Mouse (Mus musculus) lung, embryonic 14.5 days (tissue): ENCODE data around the gene Gm13285. TPM values are rescaled to one million over a fixed set of nuclear protein-coding genes. Genes with fewer than 3 reads are reported as not detected.
"Not testable (repeated sequence)": the region's sequence is repeated elsewhere in the genome, so short reads cannot be mapped to it uniquely, and the experiment has no call there.

Experiments used
- ATAC-seq: fragments of 200-750 bp; cut with Nextera tagmentation; 2 replicates; pipeline ENCODE4 v1.8.0; 2017; ENCODE audit warnings: mild to moderate bottlenecking, moderate TSS enrichment, moderate library complexity; ENCODE audit not compliant: insufficient read depth
- DNase-seq: peaks from one replicate; pipeline ENCODE4 v3.0.0-alpha.2; 2015
- H3K27ac ChIP-seq: fragments of 300-500 bp; sonication (generic); 2 replicates; pipeline ENCODE4 v1.5.1; 2014; ENCODE audit warnings: low read depth, mild to moderate bottlenecking, moderate library complexity
- H3K27me3 ChIP-seq: fragments of 300-500 bp; sonication (generic); 2 replicates; pipeline ENCODE4 v1.6.1; 2014; ENCODE audit warnings: low read length, control low read depth; ENCODE audit not compliant: insufficient read depth
- H3K36me3 ChIP-seq: fragments of 300-500 bp; sonication (generic); 2 replicates; pipeline ENCODE4 v1.6.1; 2014; ENCODE audit warnings: control low read depth; ENCODE audit not compliant: insufficient read depth
- H3K4me1 ChIP-seq: fragments of 300-500 bp; sonication (generic); 2 replicates; pipeline ENCODE4 v1.6.1; 2014; ENCODE audit warnings: antibody characterized with exemption, control low read depth; ENCODE audit not compliant: insufficient read depth
- H3K4me2 ChIP-seq: fragments of 300-500 bp; sonication (generic); 2 replicates; pipeline ENCODE4 v1.6.1; 2014; ENCODE audit warnings: mild to moderate bottlenecking
- H3K4me3 ChIP-seq: fragments of 300-500 bp; sonication (generic); 2 replicates; pipeline ENCODE4 v1.5.1; 2014; ENCODE audit warnings: low read depth, low read length
- H3K9ac ChIP-seq: fragments of 300-500 bp; sonication (generic); 2 replicates; pipeline ENCODE4 v1.6.1; 2014
- H3K9me3 ChIP-seq: fragments of 300-500 bp; sonication (generic); 2 replicates; pipeline ENCODE4 v1.6.1; 2016; ENCODE audit warnings: low read depth, low read length, control low read depth
- CTCF ChIP-seq: IDR thresholded peaks from 2 replicates; pipeline ENCODE4 v1.5.1; 2016; ENCODE audit warnings: antibody characterized with exemption, low read depth
- WGBS: fragments of 180-500 bp; shearing (Covaris S2); extraction: QIAGEN DNeasy Blood & Tissue Kit; methylation state at CpG from one replicate; pipeline ENCODE4 v1.1.7; 2014; 5-methylcytosine and 5-hydroxymethylcytosine counted together
- polyA plus RNA-seq: library from polyadenylated mRNA; unstranded; fragments of >200 nt; fragmentation: Nextera tagmentation; extraction: Ambion mirVana; gene quantifications from 2 replicates; pipeline ENCODE4 v1.2.1, GENCODE M21; 2014

Gene Gm13285
- 1.2 and 1.7 TPM in 2 replicates for polyA plus RNA-seq

DNA sequence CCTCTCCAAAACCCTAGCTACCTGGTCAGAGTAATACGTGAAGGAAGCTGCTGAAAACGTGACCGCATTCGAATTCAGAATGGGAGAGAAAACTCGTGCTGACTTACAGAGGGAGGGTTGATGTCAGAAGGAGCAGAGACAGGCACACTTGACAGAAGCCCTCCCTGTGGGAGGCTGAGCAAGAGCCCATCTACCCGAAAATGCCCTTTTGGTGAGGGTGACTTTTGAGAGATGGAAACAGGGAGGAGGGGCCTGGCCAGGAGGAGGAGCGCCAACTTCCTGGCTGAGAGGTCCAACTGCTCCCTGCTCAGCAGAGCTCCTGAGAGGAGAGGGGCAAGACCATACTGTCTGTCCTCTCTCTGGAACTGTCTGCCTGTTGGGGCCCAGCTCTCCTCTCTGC, at the start of gene Gm13285:
Gm13285 (plus strand) TSS at position 301 of the 400 bp plus-strand sequence.
- H3K36me3 ChIP-seq, H3K4me3 ChIP-seq, H3K4me1 ChIP-seq, H3K4me2 ChIP-seq, H3K9ac ChIP-seq, H3K9me3 ChIP-seq, H3K27me3 ChIP-seq, DNase-seq, ATAC-seq, H3K27ac ChIP-seq: not testable (repeated sequence)
- 11% methylated on average over 4 of the region's 7 CpGs for WGBS

DNA sequence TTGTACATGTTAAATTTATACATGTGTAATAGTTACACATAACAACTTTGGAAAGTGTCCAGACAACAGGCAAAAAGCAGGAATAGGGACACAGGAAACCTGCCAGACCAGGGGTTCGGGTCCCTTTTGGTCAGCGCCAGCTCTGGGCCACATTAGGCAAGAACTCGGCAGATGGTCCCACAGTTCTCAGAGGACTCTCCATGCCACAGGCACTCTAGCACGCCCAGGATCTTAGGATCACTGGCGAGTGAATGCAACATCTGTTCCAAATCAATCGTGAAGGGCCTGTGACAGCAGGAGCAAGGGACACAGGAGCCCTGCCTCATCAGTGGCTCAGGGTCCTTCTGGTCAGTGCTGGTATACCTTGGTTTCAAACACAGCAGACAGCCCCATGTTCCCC, 49.5 kb upstream of the Gm13285 start:
- 49% methylated on average over 6 of the region's 6 CpGs for WGBS
- DNase-seq, result no peak
- Histone ChIP-seq H3K9me3 (no peaks in the 10 kb centered on the region), H3K27me3 (no peaks in the 10 kb centered on the region), H3K36me3 (no peaks in the 10 kb centered on the region), H3K4me3 (no peak overlapping the region), H3K9ac (no peak overlapping the region), H3K4me2 (no peak overlapping the region), H3K27ac (no peak overlapping the region), H3K4me1 (no peaks in the 10 kb centered on the region)
- ATAC-seq, result no peak
- TF ChIP-seq CTCF, result no peak

DNA sequence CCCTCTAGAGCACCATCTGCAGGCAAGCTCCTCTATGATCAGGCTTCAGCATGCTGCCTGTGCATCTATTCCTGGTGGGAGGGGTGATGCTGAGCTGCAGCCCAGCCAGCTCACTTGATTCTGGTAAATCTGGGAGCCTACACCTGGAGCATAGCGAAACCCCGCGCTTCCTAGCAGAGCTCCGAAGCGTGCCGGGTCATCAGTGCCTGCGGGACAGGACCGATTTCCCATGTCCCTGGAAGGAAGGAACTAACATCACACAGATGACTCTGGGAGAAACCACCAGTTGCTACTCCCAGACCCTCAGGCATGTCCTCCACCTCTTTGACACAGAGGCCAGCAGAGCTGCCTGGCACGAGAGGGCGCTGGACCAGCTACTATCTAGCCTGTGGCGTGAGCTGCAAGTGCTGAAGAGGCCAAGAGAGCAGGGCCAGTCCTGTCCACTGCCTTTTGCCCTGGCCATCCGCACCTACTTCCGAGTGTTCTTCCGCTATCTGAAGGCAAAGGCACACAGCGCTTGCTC, 44.6 kb upstream of the Gm13285 start, which contains the start of gene Gm13271:
Gm13271 (plus strand) TSS at position 51 of the 523 bp plus-strand sequence.
- 73% methylated on average over 15 of the region's 15 CpGs for WGBS
- H3K4me1 ChIP-seq, H3K27ac ChIP-seq, ATAC-seq, H3K4me2 ChIP-seq, H3K36me3 ChIP-seq, DNase-seq, H3K9ac ChIP-seq, H3K4me3 ChIP-seq, H3K27me3 ChIP-seq, H3K9me3 ChIP-seq: not testable (repeated sequence)
- TF ChIP-seq CTCF, result 0 out of 2 replicates have a peak, but pooled peaks have one; percentile 16

DNA sequence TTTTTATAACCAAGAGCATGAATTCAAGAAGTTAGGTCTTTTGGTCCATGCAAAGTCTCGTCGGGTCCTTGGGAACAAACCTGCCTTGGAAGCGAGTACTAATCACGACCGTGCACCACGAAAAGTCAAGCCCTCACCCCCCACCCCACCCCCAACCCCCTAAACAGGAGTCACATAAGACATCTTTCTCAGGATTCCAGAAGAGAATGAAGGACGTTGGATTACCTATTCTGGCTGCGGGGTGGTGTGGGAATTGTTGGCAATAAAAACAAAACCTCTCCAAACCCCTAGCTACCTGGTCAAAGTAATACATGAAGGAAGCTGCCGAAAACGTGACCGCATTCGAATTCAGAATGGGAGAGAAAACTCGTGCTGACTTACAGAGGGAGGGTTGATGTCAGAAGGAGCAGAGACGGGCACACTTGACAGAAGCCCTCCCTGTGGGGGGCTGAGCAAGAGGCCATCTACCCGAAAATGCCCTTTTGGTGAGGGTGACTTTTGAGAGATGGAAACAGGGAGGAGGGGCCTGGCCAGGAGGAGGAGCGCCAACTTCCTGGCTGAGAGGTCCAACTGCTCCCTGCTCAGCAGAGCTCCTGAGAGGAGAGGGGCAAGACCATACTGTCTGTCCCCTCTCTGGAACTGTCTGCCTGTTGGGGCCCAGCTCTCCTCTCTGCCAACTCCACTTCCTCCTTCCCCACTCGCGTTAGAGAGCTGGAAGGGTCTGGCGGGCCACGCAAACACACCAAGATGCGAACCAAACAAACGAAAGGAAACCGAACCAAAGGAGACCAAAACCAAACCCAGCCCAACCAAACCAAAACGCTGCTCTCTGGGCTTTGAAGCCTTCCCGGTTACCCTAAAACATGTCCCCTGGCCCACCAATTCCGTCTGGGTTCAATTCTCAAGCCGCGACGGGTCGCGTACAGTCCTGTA, 42.6 kb upstream of the Gm13285 start:
- peak overlapping the region; percentile 68 for H3K4me2 ChIP-seq
- not testable (repeated sequence) for H3K36me3 ChIP-seq, H3K9me3 ChIP-seq, ATAC-seq, H3K4me1 ChIP-seq, H3K27me3 ChIP-seq
- peak overlapping the region; percentile 67 for H3K9ac ChIP-seq
- peak overlapping the region; percentile 97 for H3K27ac ChIP-seq
- peak overlapping the region; percentile 46 for H3K4me3 ChIP-seq
- peak; percentile 48 for DNase-seq
- 9% methylated on average over 28 of the region's 31 CpGs for WGBS

DNA sequence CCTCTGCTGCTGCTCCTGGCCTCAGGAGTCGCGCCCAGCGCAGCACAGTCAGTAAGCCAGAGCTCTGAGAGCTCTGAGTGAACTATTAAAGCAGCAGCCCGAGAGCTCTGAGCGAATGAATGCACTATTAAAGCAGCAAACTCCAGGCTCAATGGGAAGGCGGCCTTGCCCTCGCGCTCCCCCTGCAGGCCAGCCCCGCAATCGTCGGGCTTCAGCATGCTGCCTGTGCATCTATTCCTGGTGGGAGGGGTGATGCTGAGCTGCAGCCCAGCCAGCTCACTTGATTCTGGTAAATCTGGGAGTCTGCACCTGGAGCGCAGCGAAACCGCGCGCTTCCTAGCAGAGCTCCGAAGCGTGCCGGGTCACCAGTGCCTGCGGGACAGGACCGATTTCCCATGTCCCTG, 41.8 kb upstream of the Gm13285 start:
- peak; percentile 85 for TF ChIP-seq CTCF
- peak overlapping the region; percentile 46 for H3K4me3 ChIP-seq
- not testable (repeated sequence) for H3K4me1 ChIP-seq, H3K36me3 ChIP-seq, H3K27me3 ChIP-seq, H3K9me3 ChIP-seq
- H3K4me2 ChIP-seq, result peak overlapping the region; percentile 68
- WGBS, result 0% methylated on average over 14 of the region's 21 CpGs
- peak overlapping the region; percentile 97 for H3K27ac ChIP-seq
- peak; percentile 100 for ATAC-seq
- H3K9ac ChIP-seq, result peak overlapping the region; percentile 67; the same call in 1 of the 2 replicates
- peak; percentile 94 for DNase-seq

DNA sequence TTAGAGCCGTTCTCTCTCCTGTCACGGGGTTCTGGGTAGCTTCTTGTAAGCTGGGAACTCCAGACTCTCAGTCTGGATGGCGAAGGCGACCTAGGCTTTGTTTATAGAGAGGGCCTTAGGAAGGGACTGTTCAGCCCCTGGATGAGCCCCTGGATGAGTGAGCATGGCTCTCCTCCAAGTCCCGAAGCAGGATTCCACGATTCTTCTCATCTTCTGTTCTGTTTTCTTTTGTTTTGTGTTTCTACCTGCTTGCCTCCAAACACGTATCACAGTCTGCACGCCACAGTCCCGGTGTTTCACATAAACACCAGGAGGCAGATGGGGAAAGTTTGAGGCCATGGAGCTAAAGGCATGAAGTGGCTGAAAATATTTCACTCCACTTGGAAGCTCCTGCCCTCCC, 40.7 kb upstream of the Gm13285 start:
- not testable (repeated sequence) for H3K9me3 ChIP-seq, H3K4me3 ChIP-seq, H3K36me3 ChIP-seq, H3K4me2 ChIP-seq, H3K9ac ChIP-seq, H3K27me3 ChIP-seq, DNase-seq, H3K4me1 ChIP-seq, H3K27ac ChIP-seq, ATAC-seq
- 90% methylated on average over 9 of the region's 9 CpGs for WGBS

DNA sequence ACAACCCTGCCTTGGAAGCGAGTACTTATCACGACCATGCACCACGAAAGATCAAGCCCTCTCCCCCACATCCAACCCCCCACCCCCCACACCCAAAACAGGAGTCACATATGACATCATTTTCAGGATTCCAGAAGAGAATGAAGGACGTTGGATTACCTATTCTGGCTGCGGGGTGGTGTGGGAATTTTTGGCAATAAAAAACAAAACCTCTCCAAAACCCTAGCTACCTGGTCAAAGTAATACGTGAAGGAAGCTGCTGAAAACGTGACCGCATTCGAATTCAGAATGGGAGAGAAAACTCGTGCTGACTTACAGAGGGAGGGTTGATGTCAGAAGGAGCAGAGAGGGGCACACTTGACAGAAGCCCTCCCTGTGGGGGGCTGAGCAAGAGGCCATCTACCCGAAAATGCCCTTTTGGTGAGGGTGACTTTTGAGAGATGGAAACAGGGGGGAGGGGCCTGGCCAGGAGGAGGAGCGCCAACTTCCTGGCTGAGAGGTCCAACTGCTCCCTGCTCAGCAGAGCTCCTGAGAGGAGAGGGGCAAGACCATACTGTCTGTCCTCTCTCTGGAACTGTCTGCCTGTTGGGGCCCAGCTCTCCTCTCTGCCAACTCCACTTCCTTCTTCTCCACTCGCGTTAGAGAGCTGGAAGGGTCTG, 39.7 kb upstream of the Gm13285 start, which contains the start of gene Gm13283:
Gm13283 (plus strand) TSS at position 510 of the 659 bp plus-strand sequence.
- H3K36me3 ChIP-seq, H3K4me1 ChIP-seq, DNase-seq, H3K9me3 ChIP-seq, H3K27me3 ChIP-seq, ATAC-seq, H3K9ac ChIP-seq: not testable (repeated sequence)
- peak within 1 kb of the TSS; percentile 48; the same call in 1 of the 2 replicates for H3K4me2 ChIP-seq
- H3K4me3 ChIP-seq, result peak within 1 kb of the TSS; percentile 22; the same call in 1 of the 2 replicates
- 19% methylated on average over 8 of the region's 14 CpGs for WGBS
- peak within 1 kb of the TSS; percentile 50; the same call in 1 of the 2 replicates for H3K27ac ChIP-seq
